Mouse (Mus musculus): ENCODE results near the gene Olfr862. TPM values are rescaled to one million over a fixed set of nuclear protein-coding genes. Genes with fewer than 3 reads are reported as not detected.

The Olfr862 gene
- not detected in 2 replicates for polyA plus RNA-seq (2012; rRNA removed)

- no peak for DNase-seq (ENCODE audit: low spot score)
Measured at GRCm38 (mm10) chr9:19887904-19888303, at the start of gene Olfr862. Gene Olfr862 (minus strand): TSS chr9:19888004.

- no peak for DNase-seq (ENCODE audit: low spot score)
Measured at GRCm38 (mm10) chr9:19916565-19916964, 28.8 kb upstream of the Olfr862 start, which contains the start of gene Olfr77. Gene Olfr77 (plus strand): TSS chr9:19916865.

GRCm38 (mm10) chr9:19911170-19911569 is 23.4 kb upstream of the Olfr862 start:
- no peak for DNase-seq (ENCODE audit: low spot score)

GRCm38 (mm10) chr9:19849647-19850046 is 38.2 kb downstream of the Olfr862 start, which contains the start of gene Olfr860:
Gene Olfr860 (minus strand): TSS chr9:19849747.
- DNase-seq (ENCODE audit: low spot score), result no peak

Other genes with a start within 250 kb of the Olfr862 start
- gene Olfr857, start 178.6 kb downstream of the Olfr862 start, polyA plus RNA-seq (2012; rRNA removed), result 0.03 and 0.11 TPM in 2 replicates
- gene Olfr58, start 107.7 kb downstream of the Olfr862 start, polyA plus RNA-seq (2012; rRNA removed), result not detected in 2 replicates
- gene Olfr859, start 83.1 kb downstream of the Olfr862 start, polyA plus RNA-seq (2012; rRNA removed), result not detected in 2 replicates
- not detected in 2 replicates for gene Olfr860, start 38.3 kb downstream of the Olfr862 start, polyA plus RNA-seq (2012; rRNA removed)
- not detected in 2 replicates for gene Olfr77, start 28.9 kb upstream of the Olfr862 start, polyA plus RNA-seq (2012; rRNA removed)
- gene Olfr866, start 140.0 kb upstream of the Olfr862 start, polyA plus RNA-seq (2012; rRNA removed), result not detected in 2 replicates
- not detected in 2 replicates for gene Olfr867, start 169.6 kb upstream of the Olfr862 start, polyA plus RNA-seq (2012; rRNA removed)
- not detected in 2 replicates for gene Olfr868, start 210.6 kb upstream of the Olfr862 start, polyA plus RNA-seq (2012; rRNA removed)
- gene Olfr869, start 241.0 kb upstream of the Olfr862 start, polyA plus RNA-seq (2012; rRNA removed), result not detected in 2 replicates